Mouse (Mus musculus) kidney, postnatal 36 days (tissue): ENCODE measurements around the gene Sfxn5.
A peak's percentile ranks its signal among the peaks of the same experiment; 100 is the strongest.

Experiments used
- DNase-seq, 2 experiments: peaks; one replicate each; pipeline ENCODE4 v3.0.0; 2021 to 2022; ENCODE audit warnings: mixed read lengths in 2 of 2

The Sfxn5 gene

GRCm38 (mm10) chr6:85188256-85189110 lies 144.7 kb downstream of the Sfxn5 start:
- peak; percentile 86 to 88 for DNase-seq

DNA sequence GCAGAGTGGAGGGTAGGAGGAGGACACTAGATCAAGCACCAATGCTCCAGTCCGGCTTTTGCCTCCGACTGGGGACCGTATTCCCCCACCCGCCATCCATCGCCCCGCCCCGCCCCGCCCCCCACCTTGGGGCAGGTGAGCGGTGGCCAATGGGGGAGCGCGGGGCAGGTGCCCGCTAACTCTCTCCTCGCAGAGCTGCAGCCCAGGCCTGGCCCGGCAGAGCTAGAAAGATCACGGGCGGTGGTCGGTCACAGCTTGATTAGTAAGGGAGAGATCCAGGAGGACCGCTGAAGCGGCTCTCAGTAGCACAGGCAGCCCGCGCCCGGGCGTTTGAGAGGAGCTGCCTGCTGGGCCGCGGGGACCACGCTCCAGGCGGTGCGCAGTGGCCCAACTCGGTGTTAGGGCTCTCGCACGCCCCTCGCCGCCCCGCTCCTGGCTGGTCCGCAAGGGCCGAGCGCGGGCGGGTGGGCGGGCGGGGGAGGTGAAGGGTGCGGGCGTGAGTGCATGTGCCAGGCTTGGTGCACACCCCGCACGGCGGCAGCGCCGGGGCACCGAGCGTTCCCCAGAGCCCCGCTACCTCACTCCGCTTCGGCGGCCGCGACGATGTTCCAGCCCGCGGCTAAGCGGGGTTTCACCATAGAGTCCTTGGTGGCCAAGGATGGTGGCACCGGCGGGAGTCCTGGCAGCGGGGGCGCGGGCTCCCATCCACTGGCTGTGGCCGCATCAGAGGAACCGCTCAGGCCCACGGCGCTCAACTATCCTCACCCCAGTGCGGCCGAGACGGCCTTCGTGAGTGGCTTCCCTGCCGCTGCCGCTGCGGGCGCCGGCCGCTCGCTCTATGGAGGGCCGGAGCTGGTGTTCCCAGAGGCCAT lies 145.6 kb downstream of the Sfxn5 start, which contains the start of gene Emx1:
Emx1 (plus strand) TSS at position 99 of the 872 bp plus-strand sequence.
- peak; percentile 88 to 91 for DNase-seq

GRCm38 (mm10) chr6:85186744-85187059 lies 146.5 kb downstream of the Sfxn5 start:
- peak in 1 of 2 experiments; percentile 23 for DNase-seq

- DNase-seq = peak; percentile 79 to 85
These were observed 147.0 kb downstream of the Sfxn5 start for GRCm38 (mm10) chr6:85186033-85186743.

GRCm38 (mm10) chr6:85183951-85184350 lies 149.3 kb downstream of the Sfxn5 start:
- no peak for DNase-seq

DNA sequence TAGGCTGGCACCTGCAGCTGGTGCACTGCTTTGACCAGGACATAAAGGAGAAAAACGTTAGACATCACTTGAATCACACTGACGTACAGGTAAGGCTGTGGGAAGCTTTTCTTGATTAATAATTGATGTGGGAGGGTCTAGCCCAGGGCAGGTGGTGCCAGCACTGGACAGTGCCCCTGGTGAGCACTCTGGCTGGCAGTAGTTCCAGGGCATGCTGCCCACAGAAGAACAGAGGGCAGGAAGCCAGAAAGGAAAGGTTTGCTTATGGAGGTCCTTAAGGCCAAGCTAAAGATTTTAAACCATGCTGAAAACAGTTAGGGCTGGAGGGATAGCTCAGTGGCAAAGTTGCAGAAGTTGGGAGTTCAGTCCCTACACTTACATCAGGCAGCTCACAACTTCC lies 153.2 kb downstream of the Sfxn5 start:
- peak; percentile 77 to 87 for DNase-seq

GRCm38 (mm10) chr6:85179569-85179968 lies 153.7 kb downstream of the Sfxn5 start:
- DNase-seq = peak; percentile 64 to 72

GRCm38 (mm10) chr6:85165440-85165921 lies 167.7 kb downstream of the Sfxn5 start:
- no peak for DNase-seq
